Mouse (Mus musculus): Measurements from ENCODE around the gene Fnip1. TPM values are rescaled to one million over a fixed set of nuclear protein-coding genes. Genes with fewer than 3 reads are reported as not detected.
"Not testable (repeated sequence)": the region's sequence is repeated elsewhere in the genome, so short reads cannot be mapped to it uniquely, and the experiment has no call there.

Gene Fnip1
- 10 to 100 TPM; 33.0 to 37.8 TPM for total RNA-seq (2021)

DNA sequence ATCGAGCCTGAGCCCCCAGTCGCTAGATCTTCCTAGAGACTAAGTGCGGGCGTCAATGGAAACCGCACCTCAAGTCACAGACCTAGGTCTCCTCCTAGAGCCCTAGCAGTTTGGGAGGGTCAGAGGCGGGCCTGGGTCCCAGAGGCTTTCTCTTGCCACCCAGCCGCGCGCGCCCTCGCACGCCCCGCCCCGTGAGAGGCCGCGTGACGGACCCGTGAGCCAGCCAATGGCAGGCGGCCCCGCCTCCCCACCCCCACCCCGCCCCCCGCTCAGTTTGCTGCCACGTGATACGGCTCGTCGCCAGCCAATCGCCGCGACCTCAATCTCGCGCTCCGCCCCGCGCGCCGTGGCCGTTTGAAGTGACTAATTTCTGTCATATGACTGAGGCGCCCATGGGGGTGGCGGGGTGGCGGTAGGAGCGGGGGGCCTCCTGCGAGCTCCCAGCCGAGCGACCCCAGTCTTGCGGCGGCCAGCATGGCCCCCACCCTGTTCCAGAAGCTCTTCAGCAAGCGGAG is at the start of gene Fnip1:
TSS of gene Fnip1 (plus strand) at position 377 of the 515 bp plus-strand sequence.
- peak; percentile 91 for DNase-seq (ENCODE audit: low spot score)
- intact Hi-C loops (cut with DNase I), result loop anchor here (5.0 kb wide), 1 partner anchor 84 kb away; the partner anchor contains the start of gene Rapgef6

- intact Hi-C loops (cut with DNase I), result no loop called here
- DNase-seq (ENCODE audit: low spot score), result no peak
These were observed 47.6 kb upstream of the Fnip1 start for GRCm38 (mm10) chr11:54390386-54390785.

DNA sequence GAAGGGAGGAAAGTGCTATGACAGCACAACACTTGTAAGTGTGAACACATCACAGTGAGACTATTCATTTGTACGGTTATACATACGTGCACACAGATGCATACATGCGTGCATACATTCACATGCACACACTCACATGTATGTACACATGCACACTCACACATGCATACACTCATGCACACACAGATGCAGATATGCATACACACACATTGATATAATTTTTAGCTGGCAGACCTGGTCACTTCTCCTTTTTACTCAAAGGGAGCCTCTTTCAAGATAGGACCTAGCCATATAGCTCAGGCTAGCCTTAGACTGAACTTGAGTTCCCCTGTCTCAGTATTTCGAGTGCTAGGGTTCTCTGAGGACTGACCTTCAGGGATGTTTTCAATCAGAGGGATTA is 46.7 kb upstream of the Fnip1 start:
- DNase-seq (ENCODE audit: low spot score), result no peak
- intact Hi-C loops (cut with DNase I), result no loop called here

GRCm38 (mm10) chr11:54396686-54397085 is 41.3 kb upstream of the Fnip1 start:
- intact Hi-C loops (cut with DNase I), result no loop called here
- DNase-seq (ENCODE audit: low spot score), result no peak

GRCm38 (mm10) chr11:54398058-54398457 is 39.9 kb upstream of the Fnip1 start:
- intact Hi-C loops (cut with DNase I), result no loop called here
- DNase-seq (ENCODE audit: low spot score), result no peak

GRCm38 (mm10) chr11:54400803-54401202 is 37.2 kb upstream of the Fnip1 start:
- intact Hi-C loops (cut with DNase I); DNase-seq (ENCODE audit: low spot score): not testable (repeated sequence)

- intact Hi-C loops (cut with DNase I), result no loop called here
- no peak for DNase-seq (ENCODE audit: low spot score)
These were observed 33.1 kb upstream of the Fnip1 start for GRCm38 (mm10) chr11:54404885-54405284.

DNA sequence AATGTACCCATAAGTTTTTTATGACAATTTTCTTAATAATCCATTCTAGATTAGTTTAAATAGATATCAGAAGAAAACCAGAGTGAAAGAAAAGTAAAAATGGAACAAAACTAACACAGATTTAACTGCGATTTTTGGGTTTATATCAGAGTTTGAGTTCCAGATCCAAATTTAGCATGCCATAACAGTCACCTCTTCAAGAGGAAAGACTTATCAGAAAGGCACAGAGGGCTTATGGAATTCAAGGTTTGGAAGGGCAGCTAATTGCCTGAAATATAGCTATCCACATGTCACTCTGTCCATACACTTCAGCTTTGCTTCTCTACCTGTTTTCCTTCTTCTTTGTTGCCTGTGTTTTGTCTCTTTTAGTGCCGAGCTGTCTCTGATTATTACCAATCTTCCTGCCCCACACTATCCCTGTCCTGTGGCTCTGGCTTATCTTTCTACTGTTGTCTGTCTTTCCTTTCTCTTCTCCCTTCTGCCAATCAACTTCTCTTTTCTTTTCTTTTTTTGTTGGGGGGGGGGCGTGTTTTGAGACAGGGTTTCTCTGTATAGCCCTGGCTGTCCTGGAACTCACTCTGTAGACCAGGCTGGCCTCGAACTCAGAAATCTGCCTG is 31.0 kb upstream of the Fnip1 start:
- DNase-seq (ENCODE audit: low spot score), result no peak
- intact Hi-C loops (cut with DNase I), result no loop called here

- no peak for DNase-seq (ENCODE audit: low spot score)
- intact Hi-C loops (cut with DNase I), result no loop called here
These were observed 27.4 kb upstream of the Fnip1 start for GRCm38 (mm10) chr11:54410612-54411011.

- DNase-seq (ENCODE audit: low spot score), result no peak
- intact Hi-C loops (cut with DNase I), result no loop called here
These were observed 25.0 kb upstream of the Fnip1 start for GRCm38 (mm10) chr11:54413017-54413416.

DNA sequence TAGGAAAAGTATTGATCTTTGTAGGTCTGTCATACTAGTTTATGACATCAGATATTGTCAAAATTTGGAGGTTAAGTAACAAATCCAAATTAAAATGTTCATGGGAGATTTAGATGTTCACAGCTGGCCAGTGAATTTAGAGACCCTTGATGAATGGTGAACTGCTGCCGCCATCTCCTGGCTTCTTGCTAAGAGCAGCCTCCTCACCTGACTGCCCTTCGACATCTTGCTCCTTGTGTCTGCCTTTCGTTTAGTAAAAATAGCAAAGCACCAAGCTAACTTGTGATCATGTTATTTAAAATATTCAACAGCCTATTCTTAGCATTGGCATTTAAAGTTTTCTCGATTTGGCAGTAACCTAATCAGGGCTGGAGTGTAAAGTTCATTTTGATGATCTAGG is 15.0 kb upstream of the Fnip1 start:
- DNase-seq (ENCODE audit: low spot score), result no peak
- intact Hi-C loops (cut with DNase I), result loop anchor here (1.0 kb wide), 1 partner anchor 116 kb away; no protein-coding TSS in a partner anchor

GRCm38 (mm10) chr11:54426267-54426666 is 11.7 kb upstream of the Fnip1 start:
- intact Hi-C loops (cut with DNase I), result no loop called here
- DNase-seq (ENCODE audit: low spot score), result no peak

- DNase-seq (ENCODE audit: low spot score), result no peak
- intact Hi-C loops (cut with DNase I), result no loop called here
These were observed 10.9 kb upstream of the Fnip1 start for GRCm38 (mm10) chr11:54427138-54427537.

- intact Hi-C loops (cut with DNase I), result no loop called here
- DNase-seq (ENCODE audit: low spot score), result no peak
These were observed 10.2 kb upstream of the Fnip1 start for GRCm38 (mm10) chr11:54427695-54428352.

DNA sequence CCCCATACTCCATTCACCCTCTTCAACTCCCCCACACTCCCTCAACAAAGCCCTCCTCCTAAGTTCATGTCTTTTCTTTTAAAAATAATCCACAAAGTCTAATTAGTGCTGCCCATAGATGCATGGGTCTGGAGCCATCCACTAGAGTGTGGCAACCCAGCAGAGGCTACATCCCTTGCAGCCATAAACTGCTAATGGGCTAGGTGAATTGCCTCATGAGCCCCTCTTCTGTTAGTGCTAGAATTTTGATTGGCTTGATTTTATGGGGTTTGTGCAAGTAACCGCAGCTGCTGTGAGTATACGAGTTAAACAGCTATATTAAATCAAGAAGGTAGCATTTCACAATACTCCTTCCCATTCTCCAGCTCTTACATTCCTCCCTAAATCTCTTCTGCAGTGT is 8.8 kb upstream of the Fnip1 start:
- intact Hi-C loops (cut with DNase I), result no loop called here
- DNase-seq (ENCODE audit: low spot score), result no peak

DNA sequence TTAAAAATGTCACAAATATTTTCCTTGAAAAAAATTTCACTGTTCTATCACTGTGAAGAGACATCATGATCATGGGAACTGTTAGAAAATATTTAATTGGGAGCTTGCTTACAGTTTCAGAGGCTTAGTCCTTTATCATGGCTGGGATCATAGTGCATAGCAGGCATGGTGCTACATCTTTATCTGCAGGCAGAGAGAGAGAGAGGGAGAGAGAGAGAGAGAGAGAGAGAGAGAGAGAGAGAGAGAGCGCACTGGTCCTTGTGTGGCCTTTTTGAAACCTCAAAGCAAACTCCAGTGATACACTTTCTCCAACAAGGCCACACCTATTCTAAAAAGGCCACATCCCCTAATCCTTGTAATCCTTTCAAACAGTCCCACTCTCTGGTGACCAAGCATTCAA is 2.2 kb upstream of the Fnip1 start:
- no peak for DNase-seq (ENCODE audit: low spot score)
- intact Hi-C loops (cut with DNase I), result loop anchor here (5.0 kb wide), 1 partner anchor 87 kb away; the partner anchor contains the start of gene Rapgef6

- no peak for DNase-seq (ENCODE audit: low spot score)
- intact Hi-C loops (cut with DNase I), result loop anchor here (5.0 kb wide), 1 partner anchor 85 kb away; the partner anchor contains the start of gene Rapgef6
These were observed 633 bp upstream of the Fnip1 start for GRCm38 (mm10) chr11:54437310-54437822.

- intact Hi-C loops (cut with DNase I), result loop anchor here (5.0 kb wide), 1 partner anchor 84 kb away; the partner anchor contains the start of gene Rapgef6
- peak; percentile 26 for DNase-seq (ENCODE audit: low spot score)
These were observed 375 bp downstream of the Fnip1 start for GRCm38 (mm10) chr11:54438366-54438781.

GRCm38 (mm10) chr11:54438991-54439690 is 1.1 kb downstream of the Fnip1 start:
- DNase-seq (ENCODE audit: low spot score), result no peak
- intact Hi-C loops (cut with DNase I), result loop anchor here (5.0 kb wide), 1 partner anchor 83 kb away; the partner anchor contains the start of gene Rapgef6

- DNase-seq (ENCODE audit: low spot score), result no peak
- intact Hi-C loops (cut with DNase I), result loop anchor here (5.0 kb wide), 2 partner anchors 38 to 83 kb away; partner anchors contain the start of gene Rapgef6
These were observed 1.7 kb downstream of the Fnip1 start for GRCm38 (mm10) chr11:54439691-54440029.

Data from heart, postnatal 25 days (tissue).